Mouse (Mus musculus) embryonic fibroblast, embryonic 13.5 days (primary cell): ENCODE data around the gene Pde11a.

Source experiments
- CTCF ChIP-seq: IDR thresholded peaks from 2 replicates; pipeline ENCODE4 v1.5.1; 2011; ENCODE audit warnings: mild to moderate bottlenecking, control low read depth, low read length, moderate library complexity, borderline replicate concordance; ENCODE audit not compliant: insufficient read depth
- POLR2A ChIP-seq: IDR thresholded peaks from 2 replicates; pipeline ENCODE4 v1.6.1; 2011; ENCODE audit warnings: low read depth, mild to moderate bottlenecking, control low read depth, low read length, moderate library complexity

DNA sequence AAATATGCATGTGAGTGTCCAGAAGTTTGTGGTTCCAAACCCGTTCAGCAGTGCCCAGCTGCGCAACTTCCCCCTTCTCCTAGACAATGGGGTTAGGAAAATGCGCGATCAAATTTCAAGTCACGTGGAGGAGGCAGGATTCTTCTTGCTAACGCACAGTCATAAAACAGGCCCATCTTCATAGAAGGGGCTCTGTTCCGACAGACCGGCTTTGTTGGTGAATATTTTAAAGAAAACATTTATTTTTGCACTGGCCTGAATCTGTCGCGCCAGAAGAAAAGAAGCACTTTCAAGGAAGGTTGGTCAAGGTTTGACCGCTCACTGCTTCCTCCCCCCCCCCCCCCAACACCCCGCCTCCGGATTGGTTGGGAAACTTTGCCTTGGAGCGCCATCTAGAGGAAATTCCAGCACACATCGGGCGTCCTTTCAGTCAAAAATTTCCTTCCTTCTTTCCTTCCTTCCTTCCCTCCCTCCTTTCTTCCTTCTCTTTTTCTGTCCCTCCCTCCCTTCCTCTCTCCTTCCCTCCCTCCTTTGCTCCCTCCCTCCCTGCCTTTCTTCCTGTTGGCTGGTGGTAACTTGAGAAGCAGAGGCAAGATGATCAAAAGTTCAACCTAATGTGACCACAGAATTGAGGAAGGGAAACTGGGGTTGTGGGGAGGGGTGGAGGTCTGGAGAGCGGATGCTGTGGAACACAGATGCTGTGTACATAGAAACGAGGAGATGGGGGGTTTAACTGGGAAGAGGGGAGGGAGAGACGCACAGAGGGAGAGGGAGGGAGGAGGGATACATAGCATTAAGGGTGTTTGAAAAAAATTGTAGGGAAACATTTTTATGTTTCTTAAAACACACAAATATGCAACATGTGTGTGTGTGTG lies 267.9 kb downstream of the Pde11a start:
- peak; percentile 63; the same call in 1 of the 2 replicates for TF ChIP-seq POLR2A
- 0 out of 2 replicates have a peak, but pooled peaks have one; percentile 20 for TF ChIP-seq CTCF
